Mouse (Mus musculus): ENCODE results near the gene Lrch1.
A peak's percentile ranks its signal among the peaks of the same experiment; 100 is the strongest.

Lrch1 gene

DNA sequence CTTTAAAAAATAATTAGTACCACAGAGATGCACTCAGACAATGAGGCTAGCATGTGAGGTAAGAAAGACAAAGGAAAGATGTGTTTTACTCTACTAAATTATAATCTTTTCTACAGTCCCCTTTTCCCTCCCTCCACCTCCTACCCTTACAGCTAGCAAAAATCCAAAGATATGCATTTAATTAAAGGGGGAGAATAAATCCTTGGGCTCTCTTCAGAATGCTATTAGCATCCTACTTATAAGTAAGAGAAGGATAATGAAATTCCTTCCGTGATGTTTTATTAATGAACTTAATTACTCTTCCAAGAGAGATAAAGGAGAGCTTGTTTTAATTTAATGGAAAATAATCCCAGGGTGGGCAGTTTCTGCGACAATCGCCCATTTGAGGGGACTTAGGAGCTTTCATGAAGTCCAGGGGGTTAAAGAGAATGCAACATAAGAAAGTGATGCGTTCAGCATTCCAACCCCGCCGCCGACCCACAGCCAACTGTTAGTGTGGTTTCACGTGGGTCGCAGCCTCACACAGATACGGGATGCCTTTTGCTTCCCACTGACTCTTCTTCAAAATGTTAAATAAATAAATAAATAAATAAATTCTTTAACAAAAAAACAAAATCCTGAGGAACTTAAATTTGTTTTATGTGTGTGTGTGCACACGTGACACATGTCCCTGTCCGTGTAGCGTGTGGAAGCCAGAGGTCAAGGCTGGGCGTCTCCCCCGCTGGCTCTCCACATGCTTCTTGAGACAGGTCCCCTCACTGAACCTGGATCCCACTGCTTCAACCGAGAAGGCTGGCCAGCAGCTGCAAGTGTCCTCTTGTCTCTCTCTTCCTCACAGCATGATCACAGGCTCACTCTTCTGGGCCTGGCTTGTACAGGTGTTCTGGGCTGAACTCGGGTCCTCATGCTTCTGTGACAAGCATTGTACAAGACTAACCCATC lies 132.6 kb downstream of the Lrch1 start:
- no peak for DNase-seq (ENCODE audit: low read depth)

GRCm38 (mm10) chr14:74811617-74812016 lies 136.1 kb downstream of the Lrch1 start:
- DNase-seq (ENCODE audit: low read depth): no peak

DNA sequence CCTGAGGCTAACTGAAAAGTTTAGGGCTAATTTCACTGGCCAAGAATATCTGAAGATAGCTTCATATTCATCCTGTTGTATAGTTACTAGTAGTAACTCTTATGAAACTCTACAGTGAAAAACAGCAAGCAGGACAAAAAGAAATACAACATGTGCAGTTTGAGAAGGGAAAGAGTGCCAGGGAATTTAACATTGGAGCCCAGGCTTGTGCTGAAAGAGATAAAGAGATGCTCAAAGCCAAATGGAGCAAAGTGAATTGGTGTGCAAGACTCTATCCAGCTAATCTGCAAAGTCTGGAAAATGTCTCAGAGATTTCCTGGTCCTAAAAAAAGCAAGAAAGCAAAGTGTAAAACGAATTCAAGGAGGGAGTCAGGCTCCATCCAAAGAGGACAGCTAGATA lies 145.7 kb downstream of the Lrch1 start:
- no peak for DNase-seq (ENCODE audit: low read depth)

DNA sequence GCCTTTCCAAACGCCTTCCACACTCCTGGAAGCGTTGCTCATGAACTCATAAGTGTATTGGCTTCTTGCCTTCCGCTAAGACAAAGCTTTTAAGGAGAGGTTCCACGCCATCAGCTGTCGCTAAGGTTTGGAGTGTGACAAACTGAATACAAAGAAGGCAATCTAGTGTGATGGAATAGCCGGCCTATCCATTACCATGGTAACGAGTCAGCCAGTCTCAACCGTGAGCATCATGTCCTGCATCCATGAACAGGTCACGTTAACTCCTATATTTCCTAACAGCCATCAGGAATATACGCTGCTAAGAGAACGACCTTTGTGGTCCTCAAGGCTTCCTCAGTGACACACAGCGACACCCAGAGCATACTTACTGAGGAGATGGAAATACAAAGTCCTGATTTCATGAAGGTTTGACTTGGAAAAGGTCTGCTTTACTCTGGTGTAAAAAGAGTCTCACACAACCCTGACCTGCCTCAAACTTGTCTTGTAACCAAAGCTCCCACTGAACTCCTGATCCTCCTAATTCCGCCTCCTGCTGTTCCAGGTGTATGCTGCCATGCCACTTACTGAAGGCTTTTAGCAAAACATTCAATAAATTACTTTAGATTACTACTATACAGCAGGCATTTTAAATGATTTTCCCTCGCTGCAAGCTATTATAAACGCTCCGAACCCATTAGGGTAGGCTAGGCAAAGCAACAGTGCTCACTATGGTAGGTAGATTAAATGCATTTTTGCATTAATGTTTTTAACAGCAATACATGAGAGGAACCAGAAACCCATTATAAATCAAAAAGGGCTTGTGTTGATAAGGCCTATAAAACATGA lies 149.4 kb downstream of the Lrch1 start:
- no peak for DNase-seq (ENCODE audit: low read depth)

DNA sequence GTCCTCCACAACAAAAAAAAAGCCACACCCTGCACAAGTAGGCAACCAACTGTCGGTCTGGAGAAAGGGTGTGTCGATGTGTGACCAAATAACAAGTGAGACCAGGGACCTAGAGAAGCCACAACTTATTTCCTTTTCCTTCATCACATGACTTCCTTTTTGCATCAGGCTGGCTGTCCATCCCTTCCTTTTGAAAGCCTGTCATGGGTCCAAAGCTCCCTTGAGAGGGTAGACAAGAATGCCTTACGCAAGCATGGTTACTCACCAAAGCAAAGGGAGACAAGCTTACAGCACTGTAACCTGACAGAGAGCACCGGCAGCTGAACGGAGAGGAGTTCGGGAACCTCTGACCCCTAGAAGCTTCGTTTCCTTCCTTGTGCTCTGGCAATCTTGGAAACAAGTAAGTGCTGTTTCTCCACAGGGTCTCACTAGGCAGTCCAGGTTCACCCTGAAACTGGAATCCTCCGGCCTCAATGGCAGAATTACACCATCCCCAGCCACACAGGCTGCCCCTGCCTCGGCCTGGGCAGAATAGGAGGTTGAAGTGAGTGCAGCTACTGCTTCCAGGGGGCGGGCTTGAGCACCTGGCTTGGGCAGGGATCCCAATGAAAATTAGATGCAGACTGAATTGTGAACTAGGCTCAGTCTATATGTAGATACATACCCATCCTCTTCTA lies 150.2 kb downstream of the Lrch1 start:
- DNase-seq (ENCODE audit: low read depth): no peak

DNA sequence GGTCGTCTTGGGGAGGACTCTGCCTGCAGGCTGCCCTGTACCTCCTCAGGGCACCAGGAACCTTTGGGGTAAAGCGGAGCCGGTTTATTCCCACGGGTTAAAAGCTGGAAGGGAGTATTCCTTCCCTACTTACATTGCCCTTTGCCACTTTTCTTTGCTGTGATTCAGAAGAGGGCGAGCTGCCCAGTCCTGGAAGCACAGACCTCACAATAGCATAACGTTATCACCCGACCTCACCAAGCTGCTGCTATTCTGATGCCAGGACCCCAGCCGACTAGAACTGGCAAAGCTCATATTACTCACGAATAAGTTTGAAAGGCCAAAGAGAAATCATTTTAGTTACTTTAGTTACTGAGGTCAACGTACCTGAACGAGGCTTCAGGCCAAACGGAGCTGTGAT lies 152.7 kb downstream of the Lrch1 start:
- peak; percentile 72 for DNase-seq (ENCODE audit: low read depth)

DNA sequence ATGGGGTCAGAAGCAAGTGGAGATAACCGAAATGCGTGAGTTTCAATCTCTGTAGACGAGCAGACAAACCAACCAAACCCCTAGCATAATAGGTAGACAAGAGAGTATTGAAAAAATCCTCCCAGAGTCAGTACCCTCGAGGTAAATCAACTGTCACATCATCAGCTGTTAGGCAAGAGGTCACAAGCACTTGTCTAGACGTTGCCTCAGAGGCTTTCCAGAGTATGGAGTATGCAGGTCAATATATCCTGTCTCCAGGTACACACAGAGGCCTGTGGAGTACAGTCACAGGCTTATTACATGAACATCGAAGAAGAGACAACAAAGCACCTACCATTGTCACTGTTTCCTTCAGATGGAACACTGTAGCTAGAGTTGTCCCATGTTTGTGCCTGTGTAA lies 154.9 kb downstream of the Lrch1 start:
- no peak for DNase-seq (ENCODE audit: low read depth)

DNA sequence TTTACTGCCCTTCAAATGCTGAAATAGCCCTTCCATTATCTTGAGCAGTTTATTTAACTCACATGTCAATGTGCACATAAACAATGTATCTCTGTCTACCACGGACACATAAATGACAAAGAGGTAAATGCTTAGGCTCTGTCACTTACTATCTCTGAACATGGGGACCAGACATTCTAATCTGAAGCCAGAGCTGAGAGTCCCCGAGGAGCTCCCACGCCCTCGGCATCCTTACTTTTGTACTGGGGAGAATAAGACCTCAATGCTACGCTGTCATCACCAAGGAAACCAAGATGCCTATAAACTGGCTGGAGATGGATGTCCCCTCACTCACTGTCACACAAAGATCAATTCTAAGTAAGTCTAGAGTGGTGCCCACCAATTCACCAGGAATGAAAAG lies 157.1 kb downstream of the Lrch1 start:
- no peak for DNase-seq (ENCODE audit: low read depth)

DNA sequence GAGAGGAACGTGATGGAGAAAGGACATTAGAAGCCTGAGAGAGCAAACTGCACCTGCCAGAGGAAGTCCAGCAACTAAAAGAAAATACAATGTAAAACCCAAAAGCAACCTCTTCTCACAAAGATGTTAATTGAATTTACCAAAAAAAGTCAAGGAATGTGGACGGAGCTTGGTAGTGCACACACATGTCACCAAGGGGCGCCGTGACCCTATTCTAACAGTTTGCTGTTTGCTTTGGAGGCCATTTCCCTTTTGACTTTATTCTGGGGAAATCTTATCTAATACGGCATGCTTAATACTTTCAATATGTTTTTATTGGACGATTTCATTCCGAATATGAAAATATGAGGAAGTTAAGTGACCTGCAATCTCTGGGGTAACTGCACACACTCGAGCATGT lies 158.9 kb downstream of the Lrch1 start:
- DNase-seq (ENCODE audit: low read depth): peak; percentile 21

DNA sequence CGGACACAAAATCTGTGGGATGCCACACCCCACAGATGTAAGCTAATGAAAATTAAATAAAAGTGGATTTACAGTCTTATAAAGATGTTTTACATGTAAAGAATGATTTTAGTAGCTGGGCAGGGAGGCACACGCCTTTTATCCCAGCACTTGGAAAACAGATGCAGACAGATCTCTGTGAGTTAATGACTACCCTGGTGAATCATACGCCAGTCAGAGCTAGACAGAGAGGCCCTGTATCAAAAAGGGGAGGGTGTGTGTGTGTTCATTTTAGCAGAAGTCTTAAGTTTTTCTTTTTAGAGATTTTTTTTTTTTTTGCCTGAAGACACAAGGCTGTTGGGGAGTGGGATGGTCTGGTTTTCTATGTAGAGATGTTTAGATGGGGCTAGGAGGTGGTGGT lies 160.0 kb downstream of the Lrch1 start:
- DNase-seq (ENCODE audit: low read depth): peak; percentile 72

- DNase-seq (ENCODE audit: low read depth): no peak
These were observed 163.3 kb downstream of the Lrch1 start for GRCm38 (mm10) chr14:74784243-74784934.

- no peak for DNase-seq (ENCODE audit: low read depth)
These were observed 173.5 kb downstream of the Lrch1 start for GRCm38 (mm10) chr14:74774046-74774619.

DNA sequence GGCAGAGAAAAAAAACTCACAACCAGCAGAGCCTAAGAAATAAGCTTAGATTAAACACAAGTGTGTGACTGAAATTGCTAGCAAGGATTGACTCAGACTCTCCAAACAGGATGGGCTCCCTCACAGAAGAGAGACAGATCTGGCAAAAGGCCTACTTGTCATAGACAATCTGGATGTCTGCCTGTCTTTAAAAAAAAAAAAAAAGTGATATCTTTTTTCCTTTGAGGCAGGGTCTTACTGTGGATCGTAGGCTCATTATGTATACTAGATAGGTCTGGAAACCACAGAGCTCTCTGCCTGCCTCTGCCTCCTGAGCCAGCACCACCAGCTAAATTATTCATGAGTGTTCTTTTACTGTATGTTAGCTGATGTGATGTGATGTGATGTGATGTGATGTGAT lies 179.8 kb downstream of the Lrch1 start:
- no peak for DNase-seq (ENCODE audit: low read depth)

DNA sequence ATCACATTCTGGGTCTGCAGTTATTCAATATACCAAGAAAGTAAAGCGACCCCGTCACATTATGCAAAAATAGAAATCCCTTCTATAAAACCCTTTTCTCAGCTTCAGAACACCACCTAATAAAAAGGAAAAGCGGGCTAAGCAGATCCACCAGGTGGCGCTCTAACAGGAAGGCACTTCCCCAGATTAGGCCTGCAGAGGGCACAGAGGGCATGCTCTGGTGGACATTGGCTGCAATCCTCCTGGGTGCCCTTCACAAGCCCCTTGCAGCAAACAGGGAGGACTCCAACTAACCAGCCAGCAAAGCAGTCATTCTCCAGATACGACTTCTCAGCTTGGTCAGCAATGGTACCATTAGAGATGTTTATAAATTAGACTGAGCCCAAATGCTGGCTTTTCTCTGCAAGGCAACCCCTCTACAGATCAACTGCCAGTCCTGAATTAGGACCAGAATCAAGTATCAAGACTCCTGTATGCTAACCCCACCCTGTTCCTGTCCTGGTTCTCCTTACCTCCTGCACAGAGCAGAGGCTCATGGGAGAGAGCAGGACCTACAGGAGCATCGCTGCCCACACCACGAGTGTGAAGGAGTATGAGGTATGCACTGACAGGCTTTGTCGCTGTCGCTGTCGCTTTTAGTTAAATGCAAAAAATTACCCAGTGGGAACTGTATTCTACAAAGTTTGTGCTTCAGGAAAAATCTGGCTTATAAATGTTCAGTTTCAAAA lies 183.3 kb downstream of the Lrch1 start:
- DNase-seq (ENCODE audit: low read depth): peak; percentile 76

DNA sequence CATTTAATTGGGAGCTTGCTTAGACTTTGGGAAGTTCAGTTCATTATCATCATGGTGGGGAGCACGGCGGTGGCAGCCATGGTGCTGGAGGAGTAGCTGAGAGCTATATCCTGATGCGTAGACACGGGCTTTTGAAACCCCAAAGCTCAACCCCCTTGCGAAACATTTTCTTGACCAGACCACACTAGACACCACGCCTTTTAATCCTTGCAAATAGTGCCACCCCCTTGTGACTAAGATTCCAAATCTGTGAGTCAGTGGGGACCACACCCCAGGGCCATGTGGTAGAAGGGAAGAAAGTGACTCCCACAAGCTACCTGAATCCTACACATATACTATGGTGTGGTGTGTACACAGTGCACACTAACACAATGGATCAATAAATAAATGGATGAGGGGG lies 210.8 kb downstream of the Lrch1 start:
- peak; percentile 36 for DNase-seq (ENCODE audit: low read depth)

DNA sequence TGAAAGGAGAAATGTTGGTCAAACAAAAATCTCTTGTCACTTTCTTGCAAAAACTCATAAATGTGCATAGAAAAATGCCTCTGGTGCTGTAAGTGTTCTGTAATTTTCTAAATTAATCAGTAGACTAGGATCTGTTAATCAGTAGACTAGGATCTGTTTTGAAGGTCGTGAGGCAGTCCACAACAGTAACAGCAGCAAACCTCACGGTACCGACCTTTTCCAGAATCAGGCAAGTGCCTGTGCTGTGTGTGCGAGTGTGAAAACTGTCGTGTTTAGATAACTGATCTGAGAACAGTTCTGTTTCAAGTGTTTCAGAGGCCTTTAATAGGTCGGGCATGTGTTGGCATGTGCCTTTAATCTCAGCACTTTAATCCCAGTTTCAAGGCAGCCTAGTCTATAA lies 212.2 kb downstream of the Lrch1 start:
- DNase-seq (ENCODE audit: low read depth): no peak

DNA sequence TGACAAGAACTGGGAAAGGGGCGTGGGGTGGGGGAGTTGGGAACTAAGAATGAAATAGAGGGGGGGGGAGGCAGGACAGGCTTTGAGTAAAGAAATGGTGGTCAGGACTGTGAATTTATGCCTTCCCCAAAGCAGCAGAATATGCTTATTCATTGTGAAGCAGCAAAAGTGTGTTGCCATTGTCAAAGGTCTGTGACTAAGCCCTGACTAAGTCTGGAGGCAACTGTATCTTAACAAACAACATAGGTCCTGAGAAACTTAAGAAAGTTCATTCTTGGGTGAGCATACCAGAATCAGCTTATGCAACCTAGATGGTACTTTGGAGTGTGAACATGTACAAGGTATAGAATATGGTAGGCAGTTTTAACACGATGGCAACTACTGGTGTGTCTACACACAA lies 214.3 kb downstream of the Lrch1 start:
- DNase-seq (ENCODE audit: low read depth): peak; percentile 63

- DNase-seq (ENCODE audit: low read depth): peak; percentile 94
These were observed 215.4 kb downstream of the Lrch1 start, which contains the start of gene Esd for GRCm38 (mm10) chr14:74732079-74732783. TSS of gene Esd (plus strand) at chr14:74732297.

DNA sequence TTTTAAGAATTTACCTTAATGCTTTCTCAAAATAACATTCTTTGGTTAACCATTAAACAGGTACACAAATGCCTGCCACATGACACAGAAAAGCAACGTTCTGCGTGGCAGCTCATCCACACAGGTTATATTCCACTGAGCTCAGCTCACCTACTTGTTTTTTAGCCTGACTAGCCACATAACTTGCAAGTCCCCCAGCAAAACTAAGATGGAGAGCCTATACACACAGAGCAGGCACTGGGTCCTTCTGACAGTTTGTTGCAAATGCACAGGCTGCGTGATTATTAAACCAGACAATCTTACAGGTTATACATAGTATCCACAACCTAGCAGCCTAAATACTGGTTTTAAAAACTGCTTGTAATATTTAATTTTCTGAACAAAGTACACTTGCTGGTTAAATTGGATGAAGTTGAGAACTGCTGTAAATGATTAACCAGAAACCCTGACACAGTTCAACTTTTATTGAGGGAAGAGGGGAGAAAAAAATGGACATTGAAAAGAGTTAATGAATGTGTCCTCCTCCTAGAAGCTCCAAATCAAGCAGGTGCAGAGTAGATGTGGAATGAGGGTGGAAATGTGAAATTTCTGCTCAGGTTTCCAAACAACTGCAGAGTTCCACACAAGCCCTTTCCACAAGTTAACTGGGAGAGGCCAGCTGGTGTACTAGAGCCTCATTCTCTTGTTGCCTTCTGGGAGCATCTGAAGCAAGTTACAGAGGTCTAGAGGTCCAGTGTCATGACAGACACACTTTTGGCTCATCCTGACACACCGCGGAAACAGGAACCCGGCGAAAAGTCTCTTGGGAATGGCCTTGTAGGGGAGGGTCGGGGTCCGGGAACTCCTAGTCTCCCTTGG lies 216.2 kb downstream of the Lrch1 start:
- no peak for DNase-seq (ENCODE audit: low read depth)
